Mouse (Mus musculus) T-cell, adult 66 days (primary cell): ENCODE measurements around the gene AW209491. TPM values are rescaled to one million over a fixed set of nuclear protein-coding genes. Genes with fewer than 3 reads are reported as not detected.

Experiments used
- total RNA-seq, 2 experiments: library from RNA; stranded (reverse); gene quantifications; 3 replicates in 1 of 2; 4 replicates in 1 of 2; pipeline ENCODE4 v1.2.4; 2023

Gene AW209491
- 1 to 10 TPM; 4.5 to 5.4 TPM for total RNA-seq

DNA sequence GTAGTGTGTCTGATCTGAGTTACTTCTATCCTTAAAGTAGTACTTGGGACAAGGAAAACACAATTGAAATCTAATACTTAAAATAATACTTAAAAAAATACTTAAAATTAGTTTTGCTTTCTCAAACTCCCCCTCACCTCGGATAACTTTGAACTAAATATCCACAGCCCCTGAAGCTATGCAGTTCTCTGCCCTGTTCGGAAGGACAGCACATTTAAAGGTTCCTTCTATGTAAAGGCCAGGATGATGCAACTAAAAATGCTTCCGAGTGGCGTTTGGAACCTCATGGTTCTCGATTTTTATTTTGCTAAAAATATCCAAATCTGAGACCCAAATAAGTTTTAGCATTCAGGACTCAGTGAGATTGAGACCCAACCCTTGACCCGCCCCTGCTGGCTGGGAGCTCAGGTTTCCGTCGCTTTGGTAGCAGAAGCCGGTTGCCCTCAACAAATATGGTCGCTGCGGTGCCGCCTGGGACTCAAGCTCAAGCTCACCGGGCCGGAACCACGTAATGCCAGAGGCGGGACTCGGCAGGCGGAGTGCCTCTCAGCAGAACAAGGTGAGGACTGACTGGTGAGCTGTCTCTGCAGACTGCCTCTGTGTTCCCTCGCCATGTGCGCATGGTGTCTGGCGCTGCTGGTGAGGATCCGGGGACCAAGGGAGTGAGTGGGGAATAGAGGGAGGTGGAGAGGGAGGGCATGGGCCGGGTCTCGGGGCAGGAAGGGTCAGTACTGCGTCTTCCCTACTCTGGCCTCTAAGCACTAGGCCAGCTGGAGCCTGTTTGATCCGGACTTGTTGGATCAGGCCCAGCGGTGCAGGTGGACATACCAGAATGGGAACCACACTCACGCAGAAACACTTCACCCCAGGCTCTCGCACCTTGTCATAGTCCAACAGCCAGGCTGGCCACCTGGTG lies at the start of gene AW209491:
TSS of gene AW209491 (plus strand) at position 429 of the 916 bp plus-strand sequence.

DNA sequence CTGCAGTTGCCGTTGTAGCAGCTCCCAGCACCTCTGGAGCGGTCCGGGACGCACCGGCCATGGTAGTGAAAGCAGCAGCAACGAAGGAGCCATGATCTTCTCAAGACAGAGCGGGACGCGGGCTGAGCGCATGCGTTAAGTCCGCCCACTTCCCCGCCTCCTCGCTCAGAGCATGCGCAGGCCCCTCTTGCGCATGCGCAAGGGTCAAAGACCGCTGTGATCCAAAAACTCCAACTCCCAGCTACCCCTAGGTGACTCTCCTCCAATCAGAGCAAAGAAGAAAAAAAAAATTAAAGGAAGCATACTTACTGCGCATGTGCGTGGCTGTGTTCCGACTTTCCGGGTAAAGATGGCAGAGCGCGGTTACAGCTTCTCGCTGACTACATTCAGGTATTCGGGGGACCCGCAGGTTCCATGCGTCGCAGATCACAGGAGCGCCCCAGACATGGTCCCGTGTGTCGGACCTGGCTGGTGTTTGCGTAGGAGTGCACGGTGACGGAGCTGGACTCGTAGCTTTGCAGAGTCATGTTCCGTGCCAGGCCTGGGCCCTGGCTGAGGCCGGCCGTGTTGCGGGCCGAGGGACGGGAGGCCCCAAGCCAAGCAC lies 16.9 kb upstream of the AW209491 start, which contains the start of the genes Mrpl32 and Psma2:
TSS of gene Mrpl32 (minus strand) at position 240 of the 604 bp plus-strand sequence.
TSS of gene Psma2 (plus strand) at position 315 of the 604 bp plus-strand sequence.

Other genes with a start within 250 kb of the AW209491 start
- gene Hecw1, start 106.9 kb upstream of the AW209491 start, total RNA-seq = not detected
- 10 to 100 TPM; 27.1 to 34.4 TPM for gene Mrpl32, start 17.0 kb upstream of the AW209491 start, total RNA-seq
- gene Psma2, start 16.9 kb upstream of the AW209491 start, total RNA-seq = 10 to 100 TPM; 63.3 to 71.2 TPM